Mouse (Mus musculus): ENCODE data around the gene Vgll4. TPM values are rescaled to one million over a fixed set of nuclear protein-coding genes. Genes with fewer than 3 reads are reported as not detected.

Vgll4 gene
- polyA plus RNA-seq, 1 experiment = 59.1 TPM

DNA sequence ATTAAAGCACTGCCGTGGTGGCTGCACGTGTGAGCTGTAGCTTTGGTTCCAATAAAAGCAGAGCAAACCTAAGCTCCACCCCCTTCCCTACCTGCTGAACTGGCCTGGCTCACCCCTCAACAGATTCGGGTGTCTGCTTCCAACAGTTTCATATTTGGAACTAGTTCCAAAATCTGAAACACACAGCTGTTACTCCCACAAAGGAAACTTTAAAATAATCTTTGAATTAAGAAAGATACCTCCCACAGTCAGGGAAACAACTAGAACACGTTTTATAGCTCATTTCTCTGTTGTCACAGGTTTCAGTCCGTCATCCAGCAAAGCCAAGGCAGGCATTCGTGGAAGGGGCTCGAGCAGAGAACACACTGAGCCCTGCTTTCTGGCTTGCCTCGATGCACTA, 23.9 kb upstream of the Vgll4 start:
- H3K27ac ChIP-seq (replicated peaks; ENCODE audit: low read depth, low read length) = no peak overlapping the region
- H3K4me1 ChIP-seq (ENCODE audit: control insufficient read depth, insufficient read depth, insufficient read length, low read length) = no peaks in the 10 kb centered on the region
- no peak overlapping the region for H3K4me3 ChIP-seq (ENCODE audit: insufficient read depth, low read depth, low read length)

DNA sequence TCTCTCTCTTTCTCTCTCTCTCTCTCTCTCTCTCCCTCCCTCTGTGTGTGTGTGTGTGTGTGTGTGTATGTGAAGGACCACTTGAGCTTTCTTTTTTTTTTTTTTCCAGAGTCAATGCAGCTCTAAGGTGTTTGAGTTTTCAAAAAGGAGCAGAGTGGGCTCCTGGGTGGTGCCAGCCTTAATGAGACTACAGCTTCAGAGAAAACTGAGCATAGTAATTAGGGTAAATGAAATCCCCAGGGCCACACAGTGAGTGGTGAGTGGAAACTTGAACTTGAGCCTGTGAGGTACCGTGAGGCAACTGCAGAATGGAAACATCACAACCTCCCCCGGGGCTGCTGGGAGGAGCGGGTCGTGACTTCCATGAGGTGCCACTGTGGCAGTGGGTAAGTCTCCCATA, 22.1 kb upstream of the Vgll4 start:
- Histone ChIP-seq H3K4me1 (ENCODE audit: control insufficient read depth, insufficient read depth, insufficient read length, low read length) (no peaks in the 10 kb centered on the region), H3K27ac (replicated peaks; ENCODE audit: low read depth, low read length) (no peak overlapping the region), H3K4me3 (ENCODE audit: insufficient read depth, low read depth, low read length) (no peak overlapping the region)

- no peaks in the 10 kb centered on the region; the same call in 1 of the 2 replicates for H3K4me1 ChIP-seq (ENCODE audit: control insufficient read depth, insufficient read depth, insufficient read length, low read length)
- H3K27ac ChIP-seq (replicated peaks; ENCODE audit: low read depth, low read length) = no peak overlapping the region
Measured at GRCm38 (mm10) chr6:114988619-114988980, 18.8 kb upstream of the Vgll4 start.

DNA sequence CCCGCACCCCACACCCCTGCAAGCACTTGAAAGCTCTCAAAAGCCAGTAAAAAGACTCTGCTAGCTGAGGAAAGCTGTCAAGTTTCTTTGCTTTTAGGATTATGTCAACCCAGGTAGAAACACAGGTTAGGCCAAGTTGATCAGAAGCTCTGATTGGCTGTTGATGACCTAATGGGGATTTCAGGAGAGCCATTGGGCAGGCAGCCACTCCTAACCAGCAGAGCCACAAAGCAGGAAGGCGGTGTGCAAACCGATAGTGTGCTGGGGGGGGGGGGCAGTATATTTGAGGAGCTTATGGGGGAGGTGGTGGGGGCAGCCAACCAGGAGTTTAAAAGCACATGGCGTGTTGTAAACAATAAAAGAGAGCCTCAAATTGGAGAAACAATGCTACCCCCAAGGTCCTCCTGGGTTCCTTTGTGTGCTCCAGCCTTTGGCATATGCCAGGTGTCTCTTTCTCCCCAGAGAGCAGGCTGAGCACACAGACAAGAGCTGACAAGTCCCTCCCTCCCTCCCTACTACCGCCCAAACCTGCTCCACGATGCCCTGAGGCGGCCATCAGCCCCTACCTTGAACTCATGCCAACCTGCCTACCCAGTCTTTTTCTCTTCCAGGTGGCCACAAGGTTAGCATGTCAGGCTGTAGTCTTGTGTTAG, 18.3 kb upstream of the Vgll4 start:
- Histone ChIP-seq H3K4me3 (ENCODE audit: insufficient read depth, low read depth, low read length) (no peak overlapping the region), H3K4me1 (ENCODE audit: control insufficient read depth, insufficient read depth, insufficient read length, low read length) (no peaks in the 10 kb centered on the region; the same call in 1 of the 2 replicates), H3K27ac (replicated peaks; ENCODE audit: low read depth, low read length) (no peak overlapping the region)

More at GRCm38 (mm10) chr6:114988619-114988980, 18.8 kb upstream of the Vgll4 start:
- H3K4me3 ChIP-seq (ENCODE audit: insufficient read depth, low read depth, low read length) = no peak overlapping the region

GRCm38 (mm10) chr6:114982671-114983070, 12.9 kb upstream of the Vgll4 start:
- Histone ChIP-seq H3K4me3 (ENCODE audit: insufficient read depth, low read depth, low read length) (no peak overlapping the region), H3K4me1 (ENCODE audit: control insufficient read depth, insufficient read depth, insufficient read length, low read length) (no peaks in the 10 kb centered on the region; the same call in 1 of the 2 replicates), H3K27ac (replicated peaks; ENCODE audit: low read depth, low read length) (no peak overlapping the region)

DNA sequence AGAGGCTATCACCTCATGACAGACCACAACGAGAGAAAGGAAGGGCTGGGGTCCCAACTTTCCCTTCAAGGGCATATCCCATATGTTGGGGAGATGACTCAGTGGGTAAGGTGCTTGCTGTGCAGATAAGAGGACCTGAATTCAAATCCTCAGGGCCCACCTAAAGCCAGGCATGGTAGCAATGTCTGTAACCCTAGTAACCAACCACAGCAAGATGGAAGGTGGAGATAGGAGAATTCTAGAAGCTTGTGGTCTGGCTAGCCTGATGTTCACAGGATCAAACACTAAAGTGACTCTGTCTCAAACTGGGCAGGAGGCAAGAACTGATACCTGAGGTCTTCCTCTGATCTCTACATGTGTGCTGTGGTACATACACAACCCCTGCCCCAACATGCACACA, 9.9 kb upstream of the Vgll4 start:
- Histone ChIP-seq H3K4me3 (ENCODE audit: insufficient read depth, low read depth, low read length) (no peak overlapping the region), H3K4me1 (ENCODE audit: control insufficient read depth, insufficient read depth, insufficient read length, low read length) (no peaks in the 10 kb centered on the region; the same call in 1 of the 2 replicates), H3K27ac (replicated peaks; ENCODE audit: low read depth, low read length) (no peak overlapping the region)

DNA sequence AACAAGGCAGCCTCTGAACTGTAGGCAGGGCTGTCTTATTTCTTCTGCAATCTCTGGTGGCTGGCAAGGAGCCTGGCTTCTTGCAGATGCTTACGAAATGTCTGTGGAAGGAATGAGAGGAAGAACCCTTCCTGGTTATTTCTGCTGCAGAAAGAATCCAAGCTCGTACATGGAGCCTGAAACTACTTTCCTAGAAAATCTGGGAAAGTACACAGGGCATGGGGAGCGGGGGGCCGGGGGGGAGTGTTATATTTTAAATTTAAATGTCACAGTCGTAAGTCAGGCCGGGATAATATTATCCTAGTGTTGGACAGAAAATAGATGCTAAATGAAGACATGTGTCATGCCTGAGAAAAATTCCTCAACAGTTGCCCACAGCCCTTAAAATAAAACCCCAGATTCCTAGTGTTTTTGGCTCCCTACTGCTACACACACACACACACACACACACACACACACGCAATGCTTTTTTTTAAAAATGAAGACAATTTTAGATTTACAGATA, 7.2 kb upstream of the Vgll4 start:
- no peak overlapping the region for H3K4me3 ChIP-seq (ENCODE audit: insufficient read depth, low read depth, low read length)
- H3K4me1 ChIP-seq (ENCODE audit: control insufficient read depth, insufficient read depth, insufficient read length, low read length) = no peaks in the 10 kb centered on the region
- no peak overlapping the region for H3K27ac ChIP-seq (replicated peaks; ENCODE audit: low read depth, low read length)

GRCm38 (mm10) chr6:114974331-114974730, 4.5 kb upstream of the Vgll4 start:
- no peak overlapping the region for H3K4me3 ChIP-seq (ENCODE audit: insufficient read depth, low read depth, low read length)
- no peaks in the 10 kb centered on the region for H3K4me1 ChIP-seq (ENCODE audit: control insufficient read depth, insufficient read depth, insufficient read length, low read length)
- H3K27ac ChIP-seq (replicated peaks; ENCODE audit: low read depth, low read length) = no peak overlapping the region

GRCm38 (mm10) chr6:114972988-114973387, 3.2 kb upstream of the Vgll4 start:
- H3K4me1 ChIP-seq (ENCODE audit: control insufficient read depth, insufficient read depth, insufficient read length, low read length) = no peaks in the 10 kb centered on the region
- no peak overlapping the region for H3K4me3 ChIP-seq (ENCODE audit: insufficient read depth, low read depth, low read length)
- no peak overlapping the region for H3K27ac ChIP-seq (replicated peaks; ENCODE audit: low read depth, low read length)

GRCm38 (mm10) chr6:114970895-114971294, 1.1 kb upstream of the Vgll4 start:
- Histone ChIP-seq H3K27ac (replicated peaks; ENCODE audit: low read depth, low read length) (no peak overlapping the region), H3K4me3 (ENCODE audit: insufficient read depth, low read depth, low read length) (no peak overlapping the region), H3K4me1 (ENCODE audit: control insufficient read depth, insufficient read depth, insufficient read length, low read length) (no peaks in the 10 kb centered on the region)

DNA sequence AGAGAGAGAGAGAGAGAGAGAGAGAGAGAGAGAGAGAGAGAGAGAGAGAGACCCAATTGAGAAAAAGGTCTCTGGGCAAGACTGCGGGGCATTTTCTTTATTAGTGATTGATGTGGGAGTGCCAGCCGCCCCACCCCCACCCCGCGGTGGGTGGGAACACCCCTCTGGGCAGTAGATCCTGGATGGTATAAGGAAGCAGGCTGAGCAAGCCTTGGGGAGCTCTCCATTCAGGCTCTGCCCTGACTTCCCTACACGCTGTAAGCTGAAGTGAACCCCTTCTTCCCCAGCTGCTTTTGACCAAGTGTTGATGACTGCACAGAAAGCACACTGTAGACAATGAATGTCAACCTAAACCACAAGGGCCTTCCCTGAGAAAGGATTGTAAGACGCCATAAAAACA, 592 bp upstream of the Vgll4 start:
- H3K4me3 ChIP-seq (ENCODE audit: insufficient read depth, low read depth, low read length) = no peak overlapping the region
- no peak overlapping the region for H3K27ac ChIP-seq (replicated peaks; ENCODE audit: low read depth, low read length)
- H3K4me1 ChIP-seq (ENCODE audit: control insufficient read depth, insufficient read depth, insufficient read length, low read length) = no peaks in the 10 kb centered on the region

GRCm38 (mm10) chr6:114968361-114969212, 1.2 kb downstream of the Vgll4 start:
- peak overlapping the region; percentile 75 for H3K4me3 ChIP-seq (ENCODE audit: insufficient read depth, low read depth, low read length)
- no peaks in the 10 kb centered on the region for H3K4me1 ChIP-seq (ENCODE audit: control insufficient read depth, insufficient read depth, insufficient read length, low read length)
- no peak overlapping the region for H3K27ac ChIP-seq (replicated peaks; ENCODE audit: low read depth, low read length)

- Histone ChIP-seq H3K27ac (replicated peaks; ENCODE audit: low read depth, low read length) (no peak overlapping the region), H3K4me1 (ENCODE audit: control insufficient read depth, insufficient read depth, insufficient read length, low read length) (no peaks in the 10 kb centered on the region), H3K4me3 (ENCODE audit: insufficient read depth, low read depth, low read length) (no peak overlapping the region; the same call in 1 of the 2 replicates)
Measured at GRCm38 (mm10) chr6:114967623-114968022, 2.2 kb downstream of the Vgll4 start.

DNA sequence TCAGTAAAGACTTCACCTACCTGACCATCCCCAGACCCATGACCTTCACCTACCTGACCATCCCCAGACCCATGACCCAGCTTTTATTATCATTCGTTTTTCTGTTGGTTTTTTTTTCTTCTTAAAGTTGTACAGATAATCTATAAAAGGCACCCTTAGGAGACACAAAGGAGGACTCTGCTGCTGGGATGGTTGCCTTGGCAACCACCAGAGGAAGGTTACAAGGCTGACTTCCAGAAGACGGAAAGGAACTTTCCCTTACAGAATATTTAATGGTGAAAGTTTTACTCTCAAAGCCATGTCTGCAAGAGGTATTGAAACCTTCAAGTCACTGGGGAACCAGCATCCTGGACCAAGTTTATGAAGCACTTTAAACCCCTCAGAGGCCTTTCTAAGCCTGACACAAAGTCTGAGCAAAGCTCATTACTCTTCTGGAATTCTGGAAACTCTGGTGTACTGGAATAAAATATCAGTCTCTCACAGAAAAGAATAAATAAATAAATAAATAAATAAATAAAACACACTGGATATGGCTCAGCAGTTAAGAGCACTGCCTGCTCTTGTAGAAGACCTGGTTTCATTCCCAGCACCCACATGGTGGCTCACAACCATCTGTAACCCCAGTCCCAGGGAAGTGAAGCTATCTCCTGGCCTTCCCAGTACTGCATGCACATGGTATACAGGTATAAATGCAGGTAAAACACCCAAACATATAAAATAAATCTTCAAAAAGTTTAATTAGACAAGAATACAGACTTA, 3.2 kb downstream of the Vgll4 start:
- H3K27ac ChIP-seq (replicated peaks; ENCODE audit: low read depth, low read length) = no peak overlapping the region
- no peak overlapping the region for H3K4me3 ChIP-seq (ENCODE audit: insufficient read depth, low read depth, low read length)
- H3K4me1 ChIP-seq (ENCODE audit: control insufficient read depth, insufficient read depth, insufficient read length, low read length) = no peaks in the 10 kb centered on the region

DNA sequence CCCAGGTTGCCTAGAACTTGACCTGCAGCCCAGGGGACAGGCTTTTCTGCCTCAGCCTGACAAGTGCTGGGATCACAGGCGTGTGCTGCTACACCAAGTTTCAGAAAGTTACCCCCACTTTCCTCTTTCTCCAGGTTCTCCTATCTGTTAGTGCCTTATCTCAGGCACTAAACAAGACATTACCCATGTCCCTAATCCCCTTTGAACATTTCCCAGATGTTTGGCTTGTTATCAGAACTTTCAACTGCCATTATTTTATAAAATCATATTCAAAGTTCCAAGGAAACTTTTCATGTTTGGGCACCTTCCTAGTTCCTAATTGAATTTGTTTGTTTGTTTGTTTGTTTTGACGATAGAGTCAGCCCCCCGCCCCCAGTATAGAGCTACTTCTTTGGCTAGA, 4.0 kb downstream of the Vgll4 start:
- Histone ChIP-seq H3K4me3 (ENCODE audit: insufficient read depth, low read depth, low read length) (no peak overlapping the region), H3K4me1 (ENCODE audit: control insufficient read depth, insufficient read depth, insufficient read length, low read length) (no peaks in the 10 kb centered on the region), H3K27ac (replicated peaks; ENCODE audit: low read depth, low read length) (no peak overlapping the region)

Data from brown adipose tissue, adult 24 weeks (tissue).